Mouse (Mus musculus) MEL (cell line): Measurements from ENCODE around the gene Limch1. TPM values are rescaled to one million over a fixed set of nuclear protein-coding genes. Genes with fewer than 3 reads are reported as not detected.

Source experiments
- DNase-seq: peaks from one replicate; pipeline ENCODE4 v3.0.0; 2011; ENCODE audit warnings: low read depth, low spot score
- H3K27ac ChIP-seq: 2 replicates; pipeline ENCODE4 v1.5.1; 2012; ENCODE audit warnings: low read depth, mild to moderate bottlenecking, control low read depth, low read length, moderate library complexity; ENCODE audit not compliant: control insufficient read depth
- H3K27me3 ChIP-seq, 2 experiments: fragments of 150-350 bp in 1 of 2; sonication (generic) in 1 of 2; 2 replicates each; pipeline ENCODE4 v1.6.1; 2012; ENCODE audit warnings: low read length in 2 of 2, mild to moderate bottlenecking in 2 of 2, improper control_type of control experiment in 1 of 2, moderate library complexity in 1 of 2; ENCODE audit not compliant: insufficient read depth in 2 of 2, control insufficient read depth in 1 of 2
- H3K36me3 ChIP-seq, 2 experiments: 2 replicates each; pipeline ENCODE4 v1.6.1; 2012 to 2014; ENCODE audit warnings: low read length in 2 of 2, improper control_type of control experiment in 1 of 2, inconsistent platforms in 1 of 2, mild to moderate bottlenecking in 1 of 2; ENCODE audit not compliant: insufficient read depth in 2 of 2, control insufficient read depth in 1 of 2
- H3K4me1 ChIP-seq, 2 experiments: fragments of 150-350 bp in 1 of 2; sonication (generic) in 1 of 2; 2 replicates each; pipeline ENCODE4 v1.6.1; 2012; ENCODE audit warnings: low read length in 2 of 2, improper control_type of control experiment in 1 of 2, mild to moderate bottlenecking in 1 of 2; ENCODE audit not compliant: insufficient read depth in 2 of 2, control insufficient read depth in 1 of 2
- H3K4me3 ChIP-seq, 2 experiments: fragments of 150-350 bp in 1 of 2; sonication (generic) in 1 of 2; 2 replicates each; pipeline ENCODE4 v1.5.1; 2012; ENCODE audit warnings: low read depth in 2 of 2, low read length in 2 of 2, mild to moderate bottlenecking in 2 of 2, moderate library complexity in 2 of 2, control low read depth in 1 of 2, improper control_type of control experiment in 1 of 2; ENCODE audit not compliant: control insufficient read depth in 1 of 2, insufficient read depth in 1 of 2
- H3K79me2 ChIP-seq: 2 replicates; pipeline ENCODE4 v1.6.1; 2012; ENCODE audit warnings: mild to moderate bottlenecking, low read length, moderate library complexity; ENCODE audit not compliant: control insufficient read depth, poor library complexity, insufficient read depth
- H3K9ac ChIP-seq: 2 replicates; pipeline ENCODE4 v1.6.1; 2012; ENCODE audit warnings: low read depth, mild to moderate bottlenecking, control low read depth, low read length, moderate library complexity; ENCODE audit not compliant: control insufficient read depth, poor library complexity, severe bottlenecking
- H3K9me3 ChIP-seq: fragments of 150-350 bp; sonication (generic); replicated peaks from 2 replicates; pipeline ENCODE4 v1.6.1; 2012; ENCODE audit warnings: mild to moderate bottlenecking, low read length, improper control_type of control experiment, moderate library complexity; ENCODE audit not compliant: insufficient read depth
- BHLHE40 ChIP-seq: IDR thresholded peaks from 2 replicates; pipeline ENCODE4 v1.6.1; 2012; ENCODE audit warnings: low read depth, mild to moderate bottlenecking, inconsistent platforms, low read length, improper control_type of control experiment, borderline replicate concordance
- CHD1 ChIP-seq: IDR thresholded peaks from 2 replicates; pipeline ENCODE4 v1.6.1; 2012; ENCODE audit warnings: low read depth, mild to moderate bottlenecking, inconsistent platforms, low read length, improper control_type of control experiment
- E2F4 ChIP-seq: IDR thresholded peaks from 2 replicates; pipeline ENCODE4 v1.6.1; 2011; ENCODE audit warnings: low read depth, low read length, improper control_type of control experiment, borderline replicate concordance
- EP300 ChIP-seq, 2 experiments: IDR thresholded peaks; 2 replicates each; pipeline ENCODE4 v1.6.1; 2011; ENCODE audit warnings: improper control_type of control experiment in 2 of 2, low read length in 2 of 2, low read depth in 1 of 2, mild to moderate bottlenecking in 1 of 2
- ETS1 ChIP-seq: IDR thresholded peaks from 2 replicates; pipeline ENCODE4 v1.6.1; 2012; ENCODE audit warnings: low read depth, mild to moderate bottlenecking, inconsistent platforms, low read length, improper control_type of control experiment, moderate library complexity
- GABPA ChIP-seq: IDR thresholded peaks from 2 replicates; pipeline ENCODE4 v1.6.1; 2012; ENCODE audit warnings: low read depth, mild to moderate bottlenecking, inconsistent platforms, low read length, improper control_type of control experiment, moderate library complexity
- GATA1 ChIP-seq: IDR thresholded peaks from 2 replicates; pipeline ENCODE4 v1.6.1; 2011; ENCODE audit warnings: low read depth, low read length, improper control_type of control experiment
- HCFC1 ChIP-seq: IDR thresholded peaks from 2 replicates; pipeline ENCODE4 v1.6.1; 2012; ENCODE audit warnings: low read depth, mild to moderate bottlenecking, inconsistent platforms, low read length, improper control_type of control experiment, moderate library complexity
- KAT2A ChIP-seq: conservative IDR thresholded peaks from 2 replicates; pipeline ENCODE4 v1.6.1; 2012; ENCODE audit warnings: low read depth, low read length, improper control_type of control experiment, inconsistent platforms
- MAFK ChIP-seq: IDR thresholded peaks from 2 replicates; pipeline ENCODE4 v1.6.1; 2011; ENCODE audit warnings: low read depth, mild to moderate bottlenecking, low read length, improper control_type of control experiment, borderline replicate concordance
- MAZ ChIP-seq: IDR thresholded peaks from 2 replicates; pipeline ENCODE4 v1.6.1; 2012; ENCODE audit warnings: low read depth, mild to moderate bottlenecking, inconsistent platforms, low read length, improper control_type of control experiment
- MYC ChIP-seq: IDR thresholded peaks from 2 replicates; pipeline ENCODE4 v1.6.1; 2011; ENCODE audit warnings: low read depth, mild to moderate bottlenecking, low read length, improper control_type of control experiment, moderate library complexity
- NELFE ChIP-seq: IDR thresholded peaks from 2 replicates; pipeline ENCODE4 v1.6.1; 2011; ENCODE audit warnings: low read depth, low read length, improper control_type of control experiment
- NRF1 ChIP-seq: IDR thresholded peaks from 2 replicates; pipeline ENCODE4 v1.6.1; 2014; ENCODE audit warnings: low read depth, mild to moderate bottlenecking, inconsistent platforms, low read length, improper control_type of control experiment, moderate library complexity; ENCODE audit not compliant: poor library complexity, insufficient read depth, severe bottlenecking
- POLR2A ChIP-seq, 2 experiments: IDR thresholded peaks; 2 replicates each; pipeline ENCODE4 v1.6.1; 2011 to 2012; ENCODE audit warnings: low read length in 2 of 2, mild to moderate bottlenecking in 2 of 2, control low read depth in 1 of 2, improper control_type of control experiment in 1 of 2, low read depth in 1 of 2, moderate library complexity in 1 of 2; ENCODE audit not compliant: control insufficient read depth in 1 of 2, insufficient read depth in 1 of 2, poor library complexity in 1 of 2
- POLR2AphosphoS5 ChIP-seq: IDR thresholded peaks from 2 replicates; pipeline ENCODE4 v1.6.1; 2012; ENCODE audit warnings: low read depth, borderline replicate concordance, mild to moderate bottlenecking, inconsistent platforms, low read length, moderate library complexity, mixed read lengths
- RAD21 ChIP-seq: IDR thresholded peaks from 2 replicates; pipeline ENCODE4 v1.6.1; 2011; ENCODE audit warnings: mild to moderate bottlenecking, low read depth, low read length, improper control_type of control experiment
- SIN3A ChIP-seq: IDR thresholded peaks from 2 replicates; pipeline ENCODE4 v1.6.1; 2012; ENCODE audit warnings: low read length, improper control_type of control experiment, inconsistent platforms
- SMC3 ChIP-seq: IDR thresholded peaks from 2 replicates; pipeline ENCODE4 v1.6.1; 2011; ENCODE audit warnings: low read depth, low read length, improper control_type of control experiment
- TBP ChIP-seq: IDR thresholded peaks from 2 replicates; pipeline ENCODE4 v1.8.0; 2011; ENCODE audit warnings: low read depth, low read length, improper control_type of control experiment
- TCF12 ChIP-seq: IDR thresholded peaks from 2 replicates; pipeline ENCODE4 v1.6.1; 2014; ENCODE audit warnings: low read depth, mild to moderate bottlenecking, inconsistent platforms, low read length, improper control_type of control experiment, moderate library complexity
- UBTF ChIP-seq: IDR thresholded peaks from 2 replicates; pipeline ENCODE4 v1.6.1; 2012; ENCODE audit warnings: low read depth, mild to moderate bottlenecking, inconsistent platforms, low read length, improper control_type of control experiment, moderate library complexity, borderline replicate concordance; ENCODE audit not compliant: insufficient read depth
- ZMIZ1 ChIP-seq: IDR thresholded peaks from 2 replicates; pipeline ENCODE4 v1.6.1; 2012; ENCODE audit warnings: low read depth, mild to moderate bottlenecking, inconsistent platforms, low read length, improper control_type of control experiment, moderate library complexity
- ZNF384 ChIP-seq: IDR thresholded peaks from 2 replicates; pipeline ENCODE4 v1.6.1; 2012; ENCODE audit warnings: low read depth, mild to moderate bottlenecking, inconsistent platforms, low read length, improper control_type of control experiment
- polyA plus RNA-seq, 2 experiments: library from polyadenylated mRNA; stranded (reverse) in 1 of 2; unstranded in 1 of 2; fragments of >175 nt in 1 of 2; fragments of >200 nt in 1 of 2; gene quantifications; 2 replicates each; pipeline versions ENCODE4 v1.2.1 to v1.2.4; 2012; ENCODE audit warnings: low replicate concordance in 2 of 2, low read depth in 1 of 2; ENCODE audit not compliant: insufficient read length in 2 of 2, insufficient read depth in 1 of 2, missing spikeins in 1 of 2
- total RNA-seq: library from RNA; depleted of rRNA; stranded (reverse); fragments of 300-350 nt; gene quantifications from 2 replicates; pipeline ENCODE4 v1.2.3, GENCODE M21; 2012

Limch1 gene
- total and polyA plus RNA-seq, 3 experiments, result not detected

GRCm38 (mm10) chr5:66780371-66780770 lies 34.7 kb downstream of the Limch1 start:
- Histone ChIP-seq H3K27ac (no peak overlapping the region), H3K4me1 (no peaks in the 10 kb centered on the region), H3K9me3 (no peaks in the 10 kb centered on the region), H3K4me3 (no peak overlapping the region), H3K79me2 (no peaks in the 10 kb centered on the region), H3K9ac (no peak overlapping the region), H3K27me3 (no peaks in the 10 kb centered on the region), H3K36me3 (no peaks in the 10 kb centered on the region)
- no peak for DNase-seq
- TF ChIP-seq NELFE (no peak), UBTF (no peak), NRF1 (no peak), ZMIZ1 (no peak), ZNF384 (no peak), TCF12 (no peak), BHLHE40 (no peak), KAT2A (no peak), EP300 (IDR thresholded peaks at IDR 0.05; ENCODE audit: low read depth in 1 of 2, low read length in 2 of 2) (no peak), MAFK (no peak), HCFC1 (no peak), E2F4 (no peak), ETS1 (no peak), SIN3A (no peak), RAD21 (no peak), POLR2AphosphoS5 (no peak), MYC (no peak), SMC3 (no peak), GABPA (no peak), GATA1 (no peak)

GRCm38 (mm10) chr5:66781507-66781906 lies 35.9 kb downstream of the Limch1 start:
- no peak for DNase-seq
- H3K9me3 ChIP-seq, result no peaks in the 10 kb centered on the region
- H3K36me3 ChIP-seq, result no peaks in the 10 kb centered on the region
- no peaks in the 10 kb centered on the region for H3K27me3 ChIP-seq
- H3K27ac ChIP-seq, result no peak overlapping the region
- no peaks in the 10 kb centered on the region for H3K79me2 ChIP-seq
- no peak overlapping the region for H3K4me3 ChIP-seq
- H3K9ac ChIP-seq, result no peak overlapping the region
- no peaks in the 10 kb centered on the region for H3K4me1 ChIP-seq
- TF ChIP-seq TBP, result no peak
- no peak for TF ChIP-seq HCFC1
- no peak for TF ChIP-seq BHLHE40
- no peak for TF ChIP-seq SMC3
- no peak for TF ChIP-seq EP300 (IDR thresholded peaks at IDR 0.05; ENCODE audit: low read depth in 1 of 2, low read length in 2 of 2)
- TF ChIP-seq MAFK, result no peak
- TF ChIP-seq ZMIZ1, result no peak
- TF ChIP-seq MAZ, result no peak
- TF ChIP-seq POLR2A (IDR thresholded peaks at IDR 0.05; ENCODE audit: control insufficient read depth in 1 of 2, insufficient read depth in 1 of 2, low read depth in 1 of 2, low read length in 2 of 2, poor library complexity in 1 of 2), result no peak
- no peak for TF ChIP-seq CHD1
- no peak for TF ChIP-seq NRF1
- TF ChIP-seq SIN3A, result no peak
